Mouse (Mus musculus): Measurements from ENCODE around the gene Wnt3a.
"Not testable (repeated sequence)": the region's sequence is repeated elsewhere in the genome, so short reads cannot be mapped to it uniquely, and the experiment has no call there.

Wnt3a gene

GRCm38 (mm10) chr11:59219064-59219463 lies 71.5 kb downstream of the Wnt3a start:
- no peak for DNase-seq (ENCODE audit: low read depth, low spot score)

- DNase-seq (ENCODE audit: low read depth, low spot score) = no peak
Observed at GRCm38 (mm10) chr11:59218389-59218998, 72.1 kb downstream of the Wnt3a start.

GRCm38 (mm10) chr11:59216955-59217354 lies 73.6 kb downstream of the Wnt3a start:
- DNase-seq (ENCODE audit: low read depth, low spot score) = no peak

- no peak for DNase-seq (ENCODE audit: low read depth, low spot score)
Observed at GRCm38 (mm10) chr11:59212892-59213494, 77.6 kb downstream of the Wnt3a start.

- not testable (repeated sequence) for DNase-seq (ENCODE audit: low read depth, low spot score)
Observed at GRCm38 (mm10) chr11:59212320-59212719, 78.2 kb downstream of the Wnt3a start.

DNA sequence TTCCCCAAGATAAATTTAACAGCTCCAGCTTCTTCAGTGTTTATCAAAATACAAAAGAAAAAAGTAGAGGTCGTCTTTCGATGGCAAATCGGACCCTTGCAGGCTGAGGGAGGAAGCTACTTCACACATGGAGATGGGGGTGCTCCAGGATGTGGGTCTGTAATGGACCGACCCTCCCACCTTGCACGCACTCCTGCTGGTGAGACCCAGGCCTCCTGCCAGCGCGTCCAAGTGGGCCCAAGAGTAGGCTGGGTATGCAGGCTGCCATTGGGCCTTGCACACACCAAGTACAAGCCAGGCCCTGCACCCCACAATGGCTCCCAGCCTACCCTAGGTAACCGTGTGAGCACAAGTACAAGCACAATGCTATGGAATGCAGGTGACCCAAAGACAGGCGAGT lies 79.0 kb downstream of the Wnt3a start:
- not testable (repeated sequence) for DNase-seq (ENCODE audit: low read depth, low spot score)

- DNase-seq (ENCODE audit: low read depth, low spot score) = no peak
Observed at GRCm38 (mm10) chr11:59210020-59210419, 80.5 kb downstream of the Wnt3a start.

GRCm38 (mm10) chr11:59209580-59209979 lies 81.0 kb downstream of the Wnt3a start:
- DNase-seq (ENCODE audit: low read depth, low spot score) = no peak

DNA sequence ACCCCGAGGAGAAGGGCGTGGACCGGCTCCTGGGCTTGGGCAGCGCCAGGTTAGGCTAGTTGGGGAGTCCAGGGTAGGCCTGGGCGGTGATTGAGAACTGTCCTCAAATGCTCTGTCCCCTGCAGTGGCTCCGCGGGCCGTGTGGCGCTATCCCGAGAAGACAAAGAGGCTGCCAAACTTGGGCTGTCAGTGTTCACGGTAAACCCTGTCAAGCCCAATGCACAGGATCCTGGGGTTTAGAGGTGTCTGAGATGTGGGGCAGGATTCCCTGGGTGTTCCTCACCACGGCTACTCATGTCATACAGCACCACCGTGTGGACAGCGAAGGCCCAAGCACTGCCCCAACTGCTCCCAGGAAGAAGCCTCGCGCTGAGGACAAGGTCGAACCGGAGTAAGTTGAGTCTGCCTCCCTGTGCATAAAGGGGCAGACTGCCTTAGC lies 81.5 kb downstream of the Wnt3a start:
- DNase-seq (ENCODE audit: low read depth, low spot score) = no peak

DNA sequence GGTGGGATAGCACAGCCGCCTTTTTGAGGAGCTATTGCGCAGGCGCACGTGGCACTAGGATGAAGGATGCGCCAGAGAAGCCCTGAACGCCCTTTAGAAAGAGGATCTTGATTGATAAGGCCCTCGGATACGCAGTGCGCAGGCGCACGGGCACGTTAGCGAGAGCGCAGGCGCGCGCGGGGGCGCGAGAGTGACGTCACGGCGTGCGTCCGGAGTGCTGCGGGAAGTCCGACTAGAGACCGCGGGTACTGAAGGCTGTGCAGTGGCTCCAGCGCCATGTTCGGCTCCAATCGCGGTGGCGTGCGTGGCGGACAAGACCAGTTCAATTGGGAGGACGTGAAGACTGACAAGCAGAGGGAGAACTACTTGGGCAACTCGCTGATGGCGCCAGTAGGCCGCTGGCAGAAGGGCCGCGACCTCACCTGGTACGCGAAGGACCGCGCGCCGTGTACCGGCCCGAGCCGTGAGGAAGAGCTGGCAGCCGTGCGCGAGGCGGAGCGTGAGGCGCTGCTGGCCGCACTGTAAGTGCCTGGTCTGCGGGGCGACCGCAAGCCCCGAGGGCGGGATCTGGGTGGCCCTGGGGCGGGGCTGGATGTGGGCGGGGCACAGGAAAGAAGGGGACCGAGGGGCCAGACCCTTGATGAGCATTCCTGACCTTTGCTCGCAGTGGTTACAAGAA lies 82.3 kb downstream of the Wnt3a start, which contains the start of gene 2310033P09Rik:
TSS of gene 2310033P09Rik (plus strand) at position 169 of the 679 bp plus-strand sequence.
- peak; percentile 92 for DNase-seq (ENCODE audit: low read depth, low spot score)

- DNase-seq (ENCODE audit: low read depth, low spot score) = peak; percentile 90
Observed at GRCm38 (mm10) chr11:59202081-59202995, 88.2 kb downstream of the Wnt3a start, which contains the start of gene Mrpl55. Mrpl55 (plus strand) TSS chr11:59202486.

DNA sequence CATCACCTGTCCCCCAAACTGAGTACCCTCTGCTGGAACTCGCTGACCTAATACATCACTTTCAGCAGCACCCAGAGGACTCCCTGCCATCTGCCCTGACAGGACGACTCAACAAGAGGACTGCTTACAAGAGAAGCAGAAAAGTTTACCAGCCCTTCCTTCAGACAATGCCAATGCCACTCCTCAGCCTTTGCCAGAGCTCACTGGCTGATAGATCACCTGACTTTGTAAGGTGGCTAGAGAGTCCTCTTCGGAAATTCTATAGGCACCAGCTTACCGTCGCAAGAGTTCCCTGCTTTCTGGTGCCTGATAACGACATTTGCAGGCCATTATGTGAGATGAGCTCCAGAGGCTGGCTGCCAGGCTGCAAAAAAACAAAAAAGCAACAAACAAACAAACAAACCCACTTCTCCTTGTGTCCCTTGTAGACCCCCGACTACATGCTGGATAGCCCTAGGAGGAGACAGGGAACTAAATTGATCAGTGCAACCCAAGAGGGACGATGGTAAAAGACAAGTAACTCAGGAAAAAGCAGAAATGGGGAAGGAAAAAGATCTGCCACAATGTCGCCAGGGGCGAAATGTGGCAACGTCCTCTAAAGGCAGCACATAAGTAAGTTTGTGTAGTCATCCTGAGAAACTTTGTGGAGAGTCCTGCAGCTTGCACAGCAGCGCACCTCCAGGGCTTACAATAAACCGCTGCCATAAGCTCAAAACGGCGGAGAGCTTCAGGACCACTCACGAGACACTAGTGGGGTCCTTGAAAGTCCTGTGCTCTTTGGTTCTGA lies 89.1 kb downstream of the Wnt3a start:
- DNase-seq (ENCODE audit: low read depth, low spot score) = no peak
